8 mouse cellular contexts compared by ENCODE assay signal in genomic region chr11:100320172-100320630, GRCm38 (mm10). TPM values are rescaled to one million over a fixed set of nuclear protein-coding genes. Genes with fewer than 3 reads are reported as not detected.
A peak's percentile ranks its signal among the peaks of the same experiment; 100 is the strongest.
DNase-seq lines count a peak whose midpoint lies in the region; ATAC-seq and TF ChIP-seq lines count a peak whose summit lies in the region.

No protein-coding gene starts in this region.

- peak overlapping the region; percentile 97 for H3K27ac ChIP-seq in forebrain, embryonic 14.5 days (ENCODE audit: low read depth, low read length)

- H3K9ac ChIP-seq in forebrain, embryonic 14.5 days (ENCODE audit: low read length) = peak overlapping the region; percentile 95

- H3K9me3 ChIP-seq in forebrain, embryonic 14.5 days (replicated peaks; ENCODE audit: control insufficient read depth, low read length) = no peaks in the 10 kb centered on the region

- TF ChIP-seq CTCF in lung, adult 2 months (IDR thresholded peaks at IDR 0.05; ENCODE audit: insufficient read depth, low read length) = no peak

- ATAC-seq in forebrain, embryonic 14.5 days = peak; percentile 85
- ATAC-seq in neutrophil, adult 5-6 weeks (ENCODE audit: extremely low read depth, insufficient number of reproducible peaks, low FRiP score, poor library complexity, severe bottlenecking) = peak; percentile 80

- H3K4me1 ChIP-seq in forebrain, embryonic 14.5 days (ENCODE audit: control insufficient read depth, insufficient read depth, low read length) = 0 out of 2 replicates have a peak, but pooled peaks cover 2% of the 10 kb centered on the region
- peaks cover 2% of the 10 kb centered on the region; the same call in 1 of the 2 replicates for H3K4me1 ChIP-seq in lung, adult 2 months (ENCODE audit: control insufficient read depth, insufficient read depth, low read length)

- H3K4me3 ChIP-seq in forebrain, embryonic 14.5 days (ENCODE audit: low read depth, low read length) = peak overlapping the region; percentile 81
- H3K4me3 ChIP-seq in lung, adult 2 months (replicated peaks; ENCODE audit: extremely low read depth, low read depth, low read length) = peak overlapping the region; percentile 97

- H3K36me3 ChIP-seq in forebrain, embryonic 14.5 days (ENCODE audit: control insufficient read depth, insufficient read depth, low read length) = peaks cover 23% of the 10 kb centered on the region

- intact Hi-C loops in heart, postnatal 25 days (cut with DNase I) = no loop called here

- WGBS in forebrain, embryonic 14.5 days = 1% methylated on average over 37 of the region's 40 CpGs
- under 1% methylated on average over 39 of the region's 40 CpGs for WGBS in lung, adult 2 months

- DNase-seq in ES-CJ7 (ENCODE audit: low read depth, low spot score) = peak; percentile 98
- peak; percentile 94 for DNase-seq in cerebellum, adult 11 months
- DNase-seq in forebrain, embryonic 14.5 days (ENCODE audit: low spot score) = peak; percentile 98
- DNase-seq in heart, postnatal 25 days (ENCODE audit: low spot score) = peak; percentile 96
- peak; percentile 91 to 96 for DNase-seq in layer of hippocampus, adult 18-20 months (ENCODE audit: low spot score in 2 of 2)
- peak; percentile 91 for DNase-seq in lung, adult 2 months
- DNase-seq in thymus, adult 18-20 months = peak; percentile 94 to 95

- peak overlapping the region; percentile 78 for H3K4me2 ChIP-seq in forebrain, embryonic 14.5 days (ENCODE audit: low read length)

- no peaks in the 10 kb centered on the region for H3K27me3 ChIP-seq in forebrain, embryonic 14.5 days (replicated peaks; ENCODE audit: control insufficient read depth, insufficient read depth, low read length)

- TF ChIP-seq POLR2A in lung, adult 2 months (IDR thresholded peaks at IDR 0.05; ENCODE audit: borderline replicate concordance, extremely low read depth, low read depth, low read length) = peak; percentile 73; the same call in 1 of the 2 replicates

RNA-seq across cellular contexts. Expression of gene Eif1, which starts 0.5 kb away (rescaled TPM):
- polyA plus RNA-seq in forebrain, embryonic 14.5 days (2014; fragmentation: Nextera tagmentation; extraction: Ambion mirVana) = 1,289 and 1,493 TPM in 2 replicates
- total RNA-seq in heart, postnatal 25 days (2021) = 1,000 to 10,000 TPM; 1,459 to 1,550 TPM
- total RNA-seq in layer of hippocampus, adult 18-20 months (2021) = 100 to 1,000 TPM; 739 to 776 TPM
- polyA plus RNA-seq in lung, adult 2 months (2012; rRNA removed) = 125 and 131 TPM in 2 replicates
- 734 and 752 TPM in 2 replicates for total RNA-seq in neutrophil, adult 5-6 weeks (2017)

RNA-seq across cellular contexts. Expression of gene Gast, which starts 14.0 kb away (rescaled TPM):
- polyA plus RNA-seq in forebrain, embryonic 14.5 days (2014; fragmentation: Nextera tagmentation; extraction: Ambion mirVana) = 0.43 and 0.93 TPM in 2 replicates
- not detected for total RNA-seq in heart, postnatal 25 days (2021)
- not detected for total RNA-seq in layer of hippocampus, adult 18-20 months (2021)
- not detected in 2 replicates for polyA plus RNA-seq in lung, adult 2 months (2012; rRNA removed)
- total RNA-seq in neutrophil, adult 5-6 weeks (2017) = not detected in 2 replicates

RNA-seq across cellular contexts. Expression of gene Hap1, which starts 35.7 kb away (rescaled TPM):
- 55.1 and 81.9 TPM in 2 replicates for polyA plus RNA-seq in forebrain, embryonic 14.5 days (2014; fragmentation: Nextera tagmentation; extraction: Ambion mirVana)
- 1 to 10 TPM in 1 of 2 experiments, under 1 TPM in 1; 0.83 to 1.2 TPM for total RNA-seq in heart, postnatal 25 days (2021)
- 100 to 1,000 TPM; 186 to 208 TPM for total RNA-seq in layer of hippocampus, adult 18-20 months (2021)
- polyA plus RNA-seq in lung, adult 2 months (2012; rRNA removed) = 9.3 and 14.3 TPM in 2 replicates
- 0.70 and 0.74 TPM in 2 replicates for total RNA-seq in neutrophil, adult 5-6 weeks (2017)

RNA-seq across cellular contexts. Expression of gene Krt42, which starts 50.5 kb away (rescaled TPM):
- 0.21 TPM in 1 of 2 replicates, not detected in the other for polyA plus RNA-seq in forebrain, embryonic 14.5 days (2014; fragmentation: Nextera tagmentation; extraction: Ambion mirVana)
- not detected for total RNA-seq in heart, postnatal 25 days (2021)
- not detected for total RNA-seq in layer of hippocampus, adult 18-20 months (2021)
- polyA plus RNA-seq in lung, adult 2 months (2012; rRNA removed) = not detected in 2 replicates
- total RNA-seq in neutrophil, adult 5-6 weeks (2017) = not detected in 2 replicates

RNA-seq across cellular contexts. Expression of gene Krt17, which starts 59.4 kb away (rescaled TPM):
- 0.14 and 0.23 TPM in 2 replicates for polyA plus RNA-seq in forebrain, embryonic 14.5 days (2014; fragmentation: Nextera tagmentation; extraction: Ambion mirVana)
- not detected for total RNA-seq in heart, postnatal 25 days (2021)
- not detected for total RNA-seq in layer of hippocampus, adult 18-20 months (2021)
- 0.38 and 0.65 TPM in 2 replicates for polyA plus RNA-seq in lung, adult 2 months (2012; rRNA removed)
- total RNA-seq in neutrophil, adult 5-6 weeks (2017) = not detected in 2 replicates

Comparison
In these comparisons a context has a peak if more than half of its experiments do, and no peak if none do; other contexts are left out.
1. Peak in every context shown above with its lines: DNase-seq, ATAC-seq, H3K4me3 ChIP-seq and H3K27ac ChIP-seq.
2. RNA of gene Hap1, which starts 35.7 kb away (total RNA-seq): 186 to 208 TPM in layer of hippocampus, adult 18-20 months; 0.83 to 1.2 TPM in heart, postnatal 25 days and 0.70 to 0.74 TPM in neutrophil, adult 5-6 weeks; every median in the first group is over 10 times any median in the second.